Mouse (Mus musculus) left cerebral cortex, adult 6 months (tissue): ENCODE measurements around the gene Piwil1. TPM values are rescaled to one million over a fixed set of nuclear protein-coding genes. Genes with fewer than 3 reads are reported as not detected.

ENCODE experiments used
- long read RNA-seq, 2 experiments: library from polyadenylated mRNA; unstranded; transcript quantifications; one replicate each; pipeline ENCODE4 v2.0.0; 2019 to 2020
- polyA plus RNA-seq: library from polyadenylated mRNA; unstranded; fragments of <200 nt; fragmentation: Nextera tagmentation; gene quantifications from 2 replicates; pipeline ENCODE4 v1.2.3, GENCODE M21; 2021

The Piwil1 gene
- 0.04 and 0.10 TPM in 2 replicates for polyA plus RNA-seq
- long read RNA-seq, experiment 1, partial matches to known transcripts = 1 of 1 reads
- long read RNA-seq, experiment 1, other reads (novel, unspliced or antisense) = 0 of 1 reads
- long read RNA-seq, experiment 2 = 0 reads

DNA sequence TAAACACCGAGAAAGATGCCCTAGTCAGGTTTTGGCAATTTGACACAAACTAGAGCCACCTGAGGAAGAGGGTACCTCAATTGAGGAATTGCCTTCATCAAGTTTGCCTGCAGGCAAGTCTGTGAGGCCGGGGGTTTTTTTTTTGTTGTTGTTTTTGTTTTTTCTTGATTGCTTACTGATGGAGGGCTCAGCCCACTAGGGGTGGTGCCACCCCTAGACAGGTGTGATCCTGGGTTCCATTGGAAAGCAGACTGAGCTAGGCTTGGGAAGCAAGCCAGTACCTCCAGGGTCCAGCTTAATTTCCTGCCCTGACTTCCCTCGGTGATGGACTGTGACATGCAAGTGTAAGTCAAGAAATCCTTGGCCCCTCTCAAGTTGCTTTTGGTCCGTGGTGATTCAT is at the start of gene Piwil1:
TSS of gene Piwil1 (plus strand) at position 301 of the 400 bp plus-strand sequence.

Other genes with a start within 250 kb of the Piwil1 start
- gene Fzd10, start 101.7 kb upstream of the Piwil1 start, polyA plus RNA-seq = 0.44 and 1.0 TPM in 2 replicates